Mouse (Mus musculus): ENCODE measurements around the gene Mier2. TPM values are rescaled to one million over a fixed set of nuclear protein-coding genes. Genes with fewer than 3 reads are reported as not detected.

Gene Mier2
- polyA plus RNA-seq, 1 experiment = 63.7 TPM

DNA sequence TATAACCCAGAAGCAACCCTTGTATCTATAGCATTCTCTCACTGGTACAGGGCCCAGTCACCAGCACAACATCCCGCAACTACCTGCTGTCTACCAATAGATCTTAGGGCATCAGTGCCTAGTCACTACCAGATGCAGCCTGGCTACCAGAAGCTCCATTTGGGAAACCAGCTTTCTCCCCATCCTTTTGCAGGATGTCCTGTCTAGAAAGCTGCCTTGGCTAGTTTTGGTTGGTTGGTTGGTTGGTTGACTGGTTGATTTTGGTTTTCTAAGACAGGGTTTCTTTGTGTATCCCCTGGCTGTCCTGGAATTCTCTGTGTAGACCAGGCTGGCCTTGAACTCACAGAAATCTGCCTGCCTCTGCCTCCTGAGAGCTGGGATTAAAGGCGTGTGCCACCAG, 4.7 kb upstream of the Mier2 start:
- no peaks in the 10 kb centered on the region for H3K27me3 ChIP-seq (ENCODE audit: control insufficient read depth, insufficient read depth, low read length)
- no peak for DNase-seq (ENCODE audit: low read depth in 1 of 2, low spot score in 2 of 2)
- no peak overlapping the region for H3K27ac ChIP-seq (ENCODE audit: insufficient read depth, low read length)
- no peak for TF ChIP-seq POLR2A (IDR thresholded peaks at IDR 0.05; ENCODE audit: low read depth, low read length)
- no peak for TF ChIP-seq CTCF (IDR thresholded peaks at IDR 0.05; ENCODE audit: extremely low read depth, insufficient read depth, insufficient read length, insufficient replicate concordance)
- no peak overlapping the region for H3K4me3 ChIP-seq (ENCODE audit: extremely low read depth, insufficient read depth, insufficient read length)
- 89% methylated on average over 2 of the region's 2 CpGs for WGBS
- no peaks in the 10 kb centered on the region for H3K36me3 ChIP-seq (ENCODE audit: control insufficient read depth, insufficient read depth, low read length)
- H3K4me1 ChIP-seq (ENCODE audit: control insufficient read depth, insufficient read depth, insufficient read length) = peaks cover 5% of the 10 kb centered on the region; the same call in 1 of the 2 replicates

DNA sequence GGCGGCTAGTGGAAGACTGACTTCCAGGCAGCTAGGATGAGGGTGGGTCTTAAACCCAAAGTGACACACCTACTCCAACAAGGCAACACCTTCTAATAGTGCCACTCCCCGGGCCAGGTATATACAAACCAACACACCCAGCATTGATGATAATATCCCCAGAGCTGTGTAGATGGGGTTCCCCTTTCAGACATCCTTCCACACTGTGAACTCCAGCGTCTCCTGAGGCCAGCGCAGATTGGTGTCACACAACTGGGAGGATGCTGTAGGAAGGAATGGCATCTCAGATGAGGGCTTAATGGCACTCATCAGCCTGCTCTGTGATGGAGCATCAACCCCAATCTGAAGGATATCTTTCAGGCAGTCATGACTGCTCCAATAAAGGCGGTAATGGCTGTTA, 2.5 kb upstream of the Mier2 start:
- H3K27me3 ChIP-seq (ENCODE audit: control insufficient read depth, insufficient read depth, low read length) = no peaks in the 10 kb centered on the region
- H3K4me1 ChIP-seq (ENCODE audit: control insufficient read depth, insufficient read depth, insufficient read length) = peaks cover 11% of the 10 kb centered on the region; the same call in 1 of the 2 replicates
- H3K4me3 ChIP-seq (ENCODE audit: extremely low read depth, insufficient read depth, insufficient read length) = no peak overlapping the region
- H3K36me3 ChIP-seq (ENCODE audit: control insufficient read depth, insufficient read depth, low read length) = no peaks in the 10 kb centered on the region
- TF ChIP-seq CTCF (IDR thresholded peaks at IDR 0.05; ENCODE audit: extremely low read depth, insufficient read depth, insufficient read length, insufficient replicate concordance) = no peak
- no peak for TF ChIP-seq POLR2A (IDR thresholded peaks at IDR 0.05; ENCODE audit: low read depth, low read length)
- no peak for DNase-seq (ENCODE audit: low read depth in 1 of 2, low spot score in 2 of 2)
- no peak overlapping the region for H3K27ac ChIP-seq (ENCODE audit: insufficient read depth, low read length)
- 92% methylated on average over 5 of the region's 5 CpGs for WGBS

DNA sequence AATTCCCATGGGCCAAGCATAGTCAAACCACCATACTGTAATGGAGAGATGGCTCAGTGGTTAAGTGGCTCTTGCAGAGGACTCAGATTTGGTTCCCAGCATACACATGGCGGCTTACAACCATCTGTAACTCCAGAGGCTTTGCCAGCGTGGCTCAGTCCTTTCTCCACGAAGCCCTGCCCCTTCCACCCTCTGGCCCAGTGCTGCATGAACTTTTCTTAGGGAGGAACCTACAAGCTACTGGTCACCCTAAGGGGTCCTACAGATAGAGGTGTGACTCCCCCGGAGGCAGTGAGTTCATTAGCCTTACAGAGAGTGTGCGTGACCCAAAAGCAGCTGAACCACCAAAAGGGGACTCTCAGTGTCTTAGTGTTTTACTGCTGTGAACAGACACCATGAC, 2.0 kb upstream of the Mier2 start:
- H3K4me1 ChIP-seq (ENCODE audit: control insufficient read depth, insufficient read depth, insufficient read length) = peaks cover 11% of the 10 kb centered on the region; the same call in 1 of the 2 replicates
- TF ChIP-seq CTCF (IDR thresholded peaks at IDR 0.05; ENCODE audit: extremely low read depth, insufficient read depth, insufficient read length, insufficient replicate concordance) (no peak), POLR2A (IDR thresholded peaks at IDR 0.05; ENCODE audit: low read depth, low read length) (no peak)
- WGBS = 88% methylated on average over 5 of the region's 5 CpGs
- H3K27me3 ChIP-seq (ENCODE audit: control insufficient read depth, insufficient read depth, low read length) = no peaks in the 10 kb centered on the region
- no peak overlapping the region for H3K27ac ChIP-seq (ENCODE audit: insufficient read depth, low read length)
- H3K4me3 ChIP-seq (ENCODE audit: extremely low read depth, insufficient read depth, insufficient read length) = no peak overlapping the region
- no peaks in the 10 kb centered on the region for H3K36me3 ChIP-seq (ENCODE audit: control insufficient read depth, insufficient read depth, low read length)
- DNase-seq (ENCODE audit: low read depth in 1 of 2, low spot score in 2 of 2) = no peak

DNA sequence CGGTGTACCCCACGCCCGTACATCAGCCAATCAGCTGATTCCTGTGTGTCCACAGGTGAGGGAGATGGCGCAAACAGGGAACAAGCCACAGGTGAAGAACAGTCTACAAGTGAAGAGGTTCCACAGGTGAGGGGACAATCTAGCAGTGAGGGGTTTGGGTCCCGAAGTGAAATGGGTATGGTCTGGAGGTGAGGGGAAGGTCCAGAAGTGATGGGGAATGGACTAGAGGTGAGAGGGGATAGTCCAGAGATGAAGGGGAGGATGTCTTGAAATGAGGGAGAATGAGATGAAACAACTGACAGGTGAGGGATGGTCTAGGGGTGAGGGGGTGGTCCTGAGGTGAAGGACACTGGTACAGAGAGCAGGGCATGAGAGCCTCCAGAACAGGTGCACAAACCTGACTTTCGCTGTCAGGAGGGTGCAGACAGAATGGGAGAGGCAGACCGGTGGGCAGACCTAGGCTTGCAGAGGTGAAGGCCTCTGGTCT, 282 bp upstream of the Mier2 start:
- DNase-seq (ENCODE audit: low read depth in 1 of 2, low spot score in 2 of 2) = no peak
- no peaks in the 10 kb centered on the region for H3K36me3 ChIP-seq (ENCODE audit: control insufficient read depth, insufficient read depth, low read length)
- WGBS = 31% methylated on average over 7 of the region's 7 CpGs

DNA sequence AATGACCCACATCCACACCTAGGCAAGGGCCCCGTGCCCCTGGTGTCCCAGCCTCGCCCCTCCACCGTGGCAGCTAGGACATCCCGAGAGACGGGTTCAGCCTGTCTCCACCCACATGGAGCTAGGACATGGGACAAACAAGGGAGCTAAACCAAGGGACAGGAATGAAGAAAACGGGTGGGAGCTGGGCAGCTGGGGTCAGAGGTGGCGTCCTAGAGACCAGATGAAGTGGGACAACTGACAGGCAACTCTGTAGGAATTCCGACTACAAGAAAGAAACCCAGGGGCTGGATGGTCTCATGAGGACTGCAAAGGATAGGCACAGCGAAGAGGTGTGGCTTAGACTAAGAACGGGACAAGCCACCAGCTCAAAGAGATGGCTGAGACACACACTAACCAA, 1.3 kb downstream of the Mier2 start:
- peak overlapping the region; percentile 92; the same call in 1 of the 2 replicates for H3K4me3 ChIP-seq (ENCODE audit: extremely low read depth, insufficient read depth, insufficient read length)
- no peak overlapping the region for H3K27ac ChIP-seq (ENCODE audit: insufficient read depth, low read length)
- 71% methylated on average over 10 of the region's 10 CpGs for WGBS
- H3K4me1 ChIP-seq (ENCODE audit: control insufficient read depth, insufficient read depth, insufficient read length) = peaks cover 11% of the 10 kb centered on the region; the same call in 1 of the 2 replicates
- peaks cover 9% of the 10 kb centered on the region for H3K36me3 ChIP-seq (ENCODE audit: control insufficient read depth, insufficient read depth, low read length)
- no peaks in the 10 kb centered on the region for H3K27me3 ChIP-seq (ENCODE audit: control insufficient read depth, insufficient read depth, low read length)
- DNase-seq (ENCODE audit: low read depth in 1 of 2, low spot score in 2 of 2) = no peak
- TF ChIP-seq CTCF (IDR thresholded peaks at IDR 0.05; ENCODE audit: extremely low read depth, insufficient read depth, insufficient read length, insufficient replicate concordance) (no peak), POLR2A (IDR thresholded peaks at IDR 0.05; ENCODE audit: low read depth, low read length) (no peak)

More for the DNA sequence above, 282 bp upstream of the Mier2 start:
- TF ChIP-seq CTCF (IDR thresholded peaks at IDR 0.05; ENCODE audit: extremely low read depth, insufficient read depth, insufficient read length, insufficient replicate concordance) (no peak), POLR2A (IDR thresholded peaks at IDR 0.05; ENCODE audit: low read depth, low read length) (no peak)
- Histone ChIP-seq H3K27ac (ENCODE audit: insufficient read depth, low read length) (no peak overlapping the region), H3K4me3 (ENCODE audit: extremely low read depth, insufficient read depth, insufficient read length) (peak overlapping the region; percentile 92), H3K27me3 (ENCODE audit: control insufficient read depth, insufficient read depth, low read length) (no peaks in the 10 kb centered on the region), H3K4me1 (ENCODE audit: control insufficient read depth, insufficient read depth, insufficient read length) (peaks cover 11% of the 10 kb centered on the region; the same call in 1 of the 2 replicates)

DNA sequence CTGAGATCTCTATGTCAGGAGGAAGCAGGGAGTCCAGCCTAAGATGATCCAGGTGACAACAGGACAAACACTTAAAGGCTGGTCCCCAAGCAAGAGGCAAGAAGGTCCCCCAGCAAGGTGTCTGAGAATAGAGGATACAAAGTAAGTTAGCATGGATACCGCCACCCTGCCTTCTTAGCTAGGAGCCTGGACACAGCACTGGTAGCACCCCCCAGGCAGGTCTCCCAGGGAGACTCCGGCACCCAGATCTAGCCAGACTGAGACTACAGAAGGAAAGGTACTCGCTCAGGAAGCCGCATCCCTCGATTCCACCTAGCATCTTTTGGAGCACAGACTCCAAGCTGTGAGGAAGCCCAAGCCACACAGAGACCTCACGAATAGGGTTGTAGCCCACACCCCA, 1.8 kb downstream of the Mier2 start:
- Histone ChIP-seq H3K27ac (ENCODE audit: insufficient read depth, low read length) (no peak overlapping the region), H3K4me3 (ENCODE audit: extremely low read depth, insufficient read depth, insufficient read length) (no peak overlapping the region), H3K36me3 (ENCODE audit: control insufficient read depth, insufficient read depth, low read length) (peaks cover 11% of the 10 kb centered on the region), H3K27me3 (ENCODE audit: control insufficient read depth, insufficient read depth, low read length) (no peaks in the 10 kb centered on the region), H3K4me1 (ENCODE audit: control insufficient read depth, insufficient read depth, insufficient read length) (peaks cover 11% of the 10 kb centered on the region; the same call in 1 of the 2 replicates)
- no peak for DNase-seq (ENCODE audit: low read depth in 1 of 2, low spot score in 2 of 2)
- TF ChIP-seq POLR2A (IDR thresholded peaks at IDR 0.05; ENCODE audit: low read depth, low read length) (no peak), CTCF (IDR thresholded peaks at IDR 0.05; ENCODE audit: extremely low read depth, insufficient read depth, insufficient read length, insufficient replicate concordance) (no peak)
- 88% methylated on average over 6 of the region's 6 CpGs for WGBS

DNA sequence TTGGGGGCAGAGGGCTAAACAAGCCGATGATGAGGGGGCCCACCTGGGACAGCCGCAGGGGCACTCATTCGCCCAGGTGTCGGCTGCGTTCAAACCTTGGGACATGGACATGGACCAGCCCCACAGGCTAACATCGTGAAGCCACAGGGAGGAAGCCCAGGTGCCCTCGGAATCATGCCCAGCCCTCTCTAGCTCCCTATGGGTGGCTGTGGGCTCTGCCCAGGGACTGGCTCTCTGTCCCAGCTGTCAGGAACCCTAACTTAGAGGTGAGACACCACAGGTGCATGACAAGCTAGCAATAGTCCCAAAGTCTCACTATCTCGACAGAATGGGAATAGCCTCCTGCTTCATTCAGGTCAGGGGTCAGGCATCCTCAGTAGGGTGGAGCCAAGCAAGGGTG, 2.5 kb downstream of the Mier2 start:
- no peak overlapping the region for H3K4me3 ChIP-seq (ENCODE audit: extremely low read depth, insufficient read depth, insufficient read length)

More for the DNA sequence above, 2.5 kb downstream of the Mier2 start:
- Histone ChIP-seq H3K27me3 (ENCODE audit: control insufficient read depth, insufficient read depth, low read length) (no peaks in the 10 kb centered on the region), H3K4me1 (ENCODE audit: control insufficient read depth, insufficient read depth, insufficient read length) (peaks cover 11% of the 10 kb centered on the region; the same call in 1 of the 2 replicates), H3K36me3 (ENCODE audit: control insufficient read depth, insufficient read depth, low read length) (peaks cover 14% of the 10 kb centered on the region), H3K27ac (ENCODE audit: insufficient read depth, low read length) (no peak overlapping the region)
- WGBS = 86% methylated on average over 8 of the region's 8 CpGs
- TF ChIP-seq POLR2A (IDR thresholded peaks at IDR 0.05; ENCODE audit: low read depth, low read length) (no peak), CTCF (IDR thresholded peaks at IDR 0.05; ENCODE audit: extremely low read depth, insufficient read depth, insufficient read length, insufficient replicate concordance) (no peak)
- DNase-seq (ENCODE audit: low read depth in 1 of 2, low spot score in 2 of 2) = no peak
